Mouse (Mus musculus) limb, embryonic 13.5 days (tissue): ENCODE results near the gene Rcc1l. TPM values are rescaled to one million over a fixed set of nuclear protein-coding genes. Genes with fewer than 3 reads are reported as not detected.

Experiments
- ATAC-seq: fragments of 200-750 bp; cut with Nextera tagmentation; 2 replicates; pipeline ENCODE4 v1.8.0; 2017; ENCODE audit warnings: low read depth, moderate number of reproducible peaks, moderate TSS enrichment; ENCODE audit not compliant: low FRiP score
- H3K27ac ChIP-seq: fragments of 300-500 bp; sonication (generic); 2 replicates; pipeline ENCODE4 v1.5.1; 2015; ENCODE audit warnings: inconsistent platforms, mild to moderate bottlenecking, moderate library complexity
- H3K27me3 ChIP-seq: fragments of 300-500 bp; sonication (generic); 2 replicates; pipeline ENCODE4 v1.6.1; 2015; ENCODE audit warnings: mild to moderate bottlenecking, inconsistent platforms
- H3K36me3 ChIP-seq: fragments of 300-500 bp; sonication (generic); 2 replicates; pipeline ENCODE4 v1.6.1; 2015; ENCODE audit warnings: inconsistent platforms, mild to moderate bottlenecking, moderate library complexity
- H3K4me1 ChIP-seq: fragments of 300-500 bp; sonication (generic); 2 replicates; pipeline ENCODE4 v1.6.1; 2015; ENCODE audit warnings: inconsistent platforms
- H3K4me2 ChIP-seq: fragments of 300-500 bp; sonication (generic); replicated peaks from 2 replicates; pipeline ENCODE4 v1.6.1; 2015; ENCODE audit warnings: inconsistent platforms, mild to moderate bottlenecking, moderate library complexity
- H3K4me3 ChIP-seq: fragments of 300-500 bp; sonication (generic); 2 replicates; pipeline ENCODE4 v1.5.1; 2015; ENCODE audit warnings: moderate library complexity, mild to moderate bottlenecking, inconsistent platforms
- H3K9ac ChIP-seq: fragments of 300-500 bp; sonication (generic); 2 replicates; pipeline ENCODE4 v1.6.1; 2015; ENCODE audit warnings: mild to moderate bottlenecking, inconsistent platforms
- H3K9me3 ChIP-seq: fragments of 300-500 bp; sonication (generic); 2 replicates; pipeline ENCODE4 v1.6.1; 2016; ENCODE audit warnings: inconsistent platforms
- WGBS: fragments of 180-500 bp; shearing (Covaris S2); methylation state at CpG from one replicate; pipeline ENCODE4 v1.1.7; 2015; 5-methylcytosine and 5-hydroxymethylcytosine counted together
- polyA plus RNA-seq: library from polyadenylated mRNA; unstranded; fragments of >200 nt; fragmentation: Nextera tagmentation; extraction: Ambion mirVana; gene quantifications from 2 replicates; pipeline ENCODE4 v1.2.1, GENCODE M21; 2015

Gene Rcc1l
- polyA plus RNA-seq, 1 experiment from 2014 or later: 34.2 TPM

- Histone ChIP-seq H3K9ac (no peak overlapping the region), H3K36me3 (peaks cover 78% of the 10 kb centered on the region), H3K27ac (no peak overlapping the region), H3K27me3 (no peaks in the 10 kb centered on the region), H3K9me3 (no peaks in the 10 kb centered on the region), H3K4me3 (no peak overlapping the region), H3K4me1 (peaks cover 10% of the 10 kb centered on the region), H3K4me2 (no peak overlapping the region)
- WGBS: 89% methylated on average over 7 of the region's 7 CpGs
- ATAC-seq: no peak
Observed at GRCm38 (mm10) chr5:134166642-134167041, 9.9 kb downstream of the Rcc1l start.

- Histone ChIP-seq H3K27me3 (no peaks in the 10 kb centered on the region), H3K4me1 (peaks cover 10% of the 10 kb centered on the region), H3K4me3 (no peak overlapping the region), H3K27ac (no peak overlapping the region), H3K4me2 (no peak overlapping the region), H3K9ac (no peak overlapping the region), H3K36me3 (peaks cover 79% of the 10 kb centered on the region), H3K9me3 (no peaks in the 10 kb centered on the region)
- no peak for ATAC-seq
- 56% methylated on average over 5 of the region's 5 CpGs for WGBS
Observed at GRCm38 (mm10) chr5:134164688-134165087, 11.9 kb downstream of the Rcc1l start.

- Histone ChIP-seq H3K9me3 (no peaks in the 10 kb centered on the region), H3K4me2 (no peak overlapping the region), H3K4me3 (no peak overlapping the region), H3K9ac (no peak overlapping the region), H3K4me1 (no peaks in the 10 kb centered on the region), H3K36me3 (peaks cover 93% of the 10 kb centered on the region), H3K27ac (no peak overlapping the region), H3K27me3 (no peaks in the 10 kb centered on the region)
- no peak for ATAC-seq
- WGBS: 88% methylated on average over 7 of the region's 7 CpGs
Observed at GRCm38 (mm10) chr5:134155916-134156466, 20.6 kb downstream of the Rcc1l start.

GRCm38 (mm10) chr5:134151895-134152294 lies 24.7 kb downstream of the Rcc1l start:
- H3K9ac ChIP-seq: no peak overlapping the region
- no peaks in the 10 kb centered on the region; the same call in 1 of the 2 replicates for H3K9me3 ChIP-seq
- WGBS: 77% methylated on average over 11 of the region's 11 CpGs
- H3K4me1 ChIP-seq: no peaks in the 10 kb centered on the region
- H3K4me3 ChIP-seq: no peak overlapping the region
- no peak overlapping the region for H3K27ac ChIP-seq
- peaks cover 95% of the 10 kb centered on the region for H3K36me3 ChIP-seq
- ATAC-seq: no peak
- H3K4me2 ChIP-seq: no peak overlapping the region
- H3K27me3 ChIP-seq: no peaks in the 10 kb centered on the region

- ATAC-seq: no peak
- no peak overlapping the region for H3K27ac ChIP-seq
- no peak overlapping the region for H3K4me3 ChIP-seq
Observed at GRCm38 (mm10) chr5:134148153-134148552, 28.4 kb downstream of the Rcc1l start.

GRCm38 (mm10) chr5:134147194-134147753 lies 29.3 kb downstream of the Rcc1l start:
- Histone ChIP-seq H3K4me3 (no peak overlapping the region), H3K27ac (no peak overlapping the region), H3K9ac (no peak overlapping the region), H3K27me3 (no peaks in the 10 kb centered on the region), H3K9me3 (peaks cover 2% of the 10 kb centered on the region; the same call in 1 of the 2 replicates), H3K36me3 (peaks cover 82% of the 10 kb centered on the region), H3K4me2 (no peak overlapping the region), H3K4me1 (no peaks in the 10 kb centered on the region)
- WGBS: 86% methylated on average over 10 of the region's 10 CpGs
- no peak for ATAC-seq

More at GRCm38 (mm10) chr5:134148153-134148552, 28.4 kb downstream of the Rcc1l start:
- 89% methylated on average over 4 of the region's 4 CpGs for WGBS
- H3K9me3 ChIP-seq: peaks cover 2% of the 10 kb centered on the region; the same call in 1 of the 2 replicates
- no peak overlapping the region for H3K4me2 ChIP-seq
- H3K36me3 ChIP-seq: peaks cover 82% of the 10 kb centered on the region
- H3K9ac ChIP-seq: no peak overlapping the region
- no peaks in the 10 kb centered on the region for H3K4me1 ChIP-seq
- no peaks in the 10 kb centered on the region for H3K27me3 ChIP-seq

GRCm38 (mm10) chr5:134144986-134145385 lies 31.6 kb downstream of the Rcc1l start:
- peaks cover 77% of the 10 kb centered on the region for H3K36me3 ChIP-seq
- no peak overlapping the region for H3K27ac ChIP-seq
- H3K4me3 ChIP-seq: no peak overlapping the region
- no peaks in the 10 kb centered on the region for H3K27me3 ChIP-seq
- no peak overlapping the region for H3K9ac ChIP-seq
- 0 out of 2 replicates have a peak, but pooled peaks cover 2% of the 10 kb centered on the region for H3K9me3 ChIP-seq
- no peak overlapping the region for H3K4me2 ChIP-seq
- no peak for ATAC-seq
- no peaks in the 10 kb centered on the region for H3K4me1 ChIP-seq
- WGBS: 91% methylated on average over 8 of the region's 8 CpGs

GRCm38 (mm10) chr5:134142381-134142780 lies 34.2 kb downstream of the Rcc1l start:
- no peak overlapping the region for H3K4me3 ChIP-seq
- H3K27ac ChIP-seq: no peak overlapping the region
- no peak for ATAC-seq
- WGBS: 83% methylated on average over 11 of the region's 11 CpGs
- 0 out of 2 replicates have a peak, but pooled peaks cover 2% of the 10 kb centered on the region for H3K9me3 ChIP-seq
- H3K4me2 ChIP-seq: no peak overlapping the region
- no peak overlapping the region for H3K9ac ChIP-seq
- peaks cover 75% of the 10 kb centered on the region for H3K36me3 ChIP-seq
- H3K27me3 ChIP-seq: no peaks in the 10 kb centered on the region
- no peaks in the 10 kb centered on the region for H3K4me1 ChIP-seq

GRCm38 (mm10) chr5:134141236-134141635 lies 35.3 kb downstream of the Rcc1l start:
- H3K36me3 ChIP-seq: peaks cover 78% of the 10 kb centered on the region
- no peak for ATAC-seq
- no peaks in the 10 kb centered on the region for H3K4me1 ChIP-seq

GRCm38 (mm10) chr5:134139429-134139828 lies 37.1 kb downstream of the Rcc1l start:
- H3K4me3 ChIP-seq: no peak overlapping the region
- H3K4me1 ChIP-seq: no peaks in the 10 kb centered on the region
- no peak for ATAC-seq
- no peaks in the 10 kb centered on the region for H3K27me3 ChIP-seq
- H3K9ac ChIP-seq: no peak overlapping the region
- H3K36me3 ChIP-seq: peaks cover 84% of the 10 kb centered on the region
- WGBS: 87% methylated on average over 6 of the region's 6 CpGs
- H3K27ac ChIP-seq: no peak overlapping the region
- H3K9me3 ChIP-seq: no peaks in the 10 kb centered on the region
- H3K4me2 ChIP-seq: no peak overlapping the region

More at GRCm38 (mm10) chr5:134141236-134141635, 35.3 kb downstream of the Rcc1l start:
- Histone ChIP-seq H3K9me3 (0 out of 2 replicates have a peak, but pooled peaks cover 2% of the 10 kb centered on the region), H3K4me3 (no peak overlapping the region), H3K27me3 (no peaks in the 10 kb centered on the region), H3K4me2 (no peak overlapping the region), H3K27ac (no peak overlapping the region), H3K9ac (no peak overlapping the region)
- 74% methylated on average over 7 of the region's 7 CpGs for WGBS

- Histone ChIP-seq H3K36me3 (peaks cover 89% of the 10 kb centered on the region), H3K4me3 (no peak overlapping the region), H3K27me3 (no peaks in the 10 kb centered on the region), H3K9me3 (no peaks in the 10 kb centered on the region), H3K4me2 (no peak overlapping the region), H3K4me1 (no peaks in the 10 kb centered on the region), H3K9ac (no peak overlapping the region), H3K27ac (no peak overlapping the region)
- no peak for ATAC-seq
- 81% methylated on average over 5 of the region's 5 CpGs for WGBS
Observed at GRCm38 (mm10) chr5:134137933-134138332, 38.6 kb downstream of the Rcc1l start.

- H3K4me3 ChIP-seq: no peak overlapping the region
- H3K4me2 ChIP-seq: no peak overlapping the region
- 98% methylated on average over 12 of the region's 12 CpGs for WGBS
- no peak overlapping the region for H3K9ac ChIP-seq
- no peak overlapping the region for H3K27ac ChIP-seq
- no peaks in the 10 kb centered on the region for H3K9me3 ChIP-seq
- H3K27me3 ChIP-seq: no peaks in the 10 kb centered on the region
- H3K36me3 ChIP-seq: peaks cover 80% of the 10 kb centered on the region
- no peaks in the 10 kb centered on the region; the same call in 1 of the 2 replicates for H3K4me1 ChIP-seq
- ATAC-seq: no peak
Observed at GRCm38 (mm10) chr5:134136022-134136421, 40.6 kb downstream of the Rcc1l start.
